Mouse (Mus musculus): ENCODE measurements at regions not wholly inside any gene's neighbourhood (a gene's known extent, or its start where the extent isn't known, plus 50 kb on each side); places are given as distances from the start of the nearest gene placed in this dataset.

DNA sequence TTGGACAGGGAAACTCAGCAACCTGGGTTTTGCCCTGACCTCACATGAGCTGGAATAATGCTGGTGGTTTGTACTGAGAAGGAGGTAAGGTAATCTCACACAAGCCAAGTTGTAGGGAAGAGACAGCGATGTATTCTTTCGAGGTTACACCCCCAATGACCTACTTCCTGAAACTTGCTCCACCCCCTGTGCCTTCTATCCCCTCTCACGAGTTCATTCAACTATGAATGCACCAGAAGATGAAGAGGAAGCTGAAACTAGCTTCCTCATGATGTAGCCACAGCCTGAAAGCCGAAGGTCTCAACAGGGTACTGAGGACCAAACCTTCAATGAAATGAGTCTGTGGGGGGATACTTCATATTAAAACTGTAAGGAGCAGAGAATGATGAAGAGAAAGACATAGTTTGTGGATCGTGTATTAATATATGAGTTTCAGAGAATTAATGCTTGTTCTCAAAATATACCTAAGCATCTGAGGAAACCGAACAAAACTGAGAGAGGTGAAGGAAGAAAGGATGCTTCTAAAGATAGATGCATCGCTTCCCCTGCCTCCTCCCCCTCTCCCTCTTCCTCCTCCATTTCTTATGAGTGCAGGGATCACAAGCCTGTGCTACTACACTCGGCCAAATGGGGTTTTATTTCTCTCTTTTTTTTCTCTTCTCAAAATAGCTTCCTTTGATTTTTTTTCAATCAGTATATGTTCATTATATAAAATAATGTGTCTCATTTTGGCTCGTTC lies 543.5 kb upstream of the Nrp1 start:
- 76% methylated on average over 9 of the region's 9 CpGs for WGBS
- Histone ChIP-seq H3K4me3 (replicated peaks; ENCODE audit: low read length) (no peak overlapping the region), H3K9ac (ENCODE audit: low read length) (no peak overlapping the region)

GRCm38 (mm10) chr8:127820741-127821170 lies 537.6 kb upstream of the Nrp1 start:
- no peak overlapping the region for H3K4me2 ChIP-seq (ENCODE audit: low read depth, low read length)
- no peak for ATAC-seq (ENCODE audit: insufficient read depth, low FRiP score)
- H3K36me3 ChIP-seq (ENCODE audit: control insufficient read depth, insufficient read depth, low read length) = no peaks in the 10 kb centered on the region
- WGBS = 70% methylated on average over 1 of the region's 1 CpGs
- H3K9ac ChIP-seq (ENCODE audit: low read length) = no peak overlapping the region
- H3K9me3 ChIP-seq (replicated peaks; ENCODE audit: control insufficient read depth, low read length) = no peaks in the 10 kb centered on the region
- H3K27ac ChIP-seq (ENCODE audit: low read length) = no peak overlapping the region
- H3K4me1 ChIP-seq (ENCODE audit: control insufficient read depth, insufficient read depth, low read length) = no peaks in the 10 kb centered on the region
- no peak overlapping the region for H3K4me3 ChIP-seq (replicated peaks; ENCODE audit: low read length)
- no peaks in the 10 kb centered on the region for H3K27me3 ChIP-seq (ENCODE audit: control insufficient read depth, insufficient read depth, low read length)

More for the DNA sequence above, 543.5 kb upstream of the Nrp1 start:
- ATAC-seq (ENCODE audit: insufficient read depth, low FRiP score) = no peak
- Histone ChIP-seq H3K27ac (ENCODE audit: low read length) (no peak overlapping the region), H3K36me3 (ENCODE audit: control insufficient read depth, insufficient read depth, low read length) (no peaks in the 10 kb centered on the region), H3K4me1 (ENCODE audit: control insufficient read depth, insufficient read depth, low read length) (no peaks in the 10 kb centered on the region), H3K27me3 (ENCODE audit: control insufficient read depth, insufficient read depth, low read length) (no peaks in the 10 kb centered on the region), H3K9me3 (replicated peaks; ENCODE audit: control insufficient read depth, low read length) (no peaks in the 10 kb centered on the region), H3K4me2 (ENCODE audit: low read depth, low read length) (no peak overlapping the region)

- 75% methylated on average over 1 of the region's 1 CpGs for WGBS
- H3K27me3 ChIP-seq (ENCODE audit: control insufficient read depth, insufficient read depth, low read length) = no peaks in the 10 kb centered on the region
Measured at GRCm38 (mm10) chr8:127821646-127822045, 536.8 kb upstream of the Nrp1 start.

GRCm38 (mm10) chr8:127825041-127825440 lies 533.4 kb upstream of the Nrp1 start:
- Histone ChIP-seq H3K9me3 (replicated peaks; ENCODE audit: control insufficient read depth, low read length) (no peaks in the 10 kb centered on the region), H3K27me3 (ENCODE audit: control insufficient read depth, insufficient read depth, low read length) (no peaks in the 10 kb centered on the region), H3K4me3 (replicated peaks; ENCODE audit: low read length) (no peak overlapping the region), H3K27ac (ENCODE audit: low read length) (no peak overlapping the region), H3K9ac (ENCODE audit: low read length) (no peak overlapping the region), H3K4me1 (ENCODE audit: control insufficient read depth, insufficient read depth, low read length) (no peaks in the 10 kb centered on the region), H3K36me3 (ENCODE audit: control insufficient read depth, insufficient read depth, low read length) (no peaks in the 10 kb centered on the region), H3K4me2 (ENCODE audit: low read depth, low read length) (no peak overlapping the region)
- WGBS = 84% methylated on average over 2 of the region's 2 CpGs
- ATAC-seq (ENCODE audit: insufficient read depth, low FRiP score) = no peak

More at GRCm38 (mm10) chr8:127821646-127822045, 536.8 kb upstream of the Nrp1 start:
- Histone ChIP-seq H3K4me1 (ENCODE audit: control insufficient read depth, insufficient read depth, low read length) (no peaks in the 10 kb centered on the region), H3K9ac (ENCODE audit: low read length) (no peak overlapping the region), H3K4me2 (ENCODE audit: low read depth, low read length) (no peak overlapping the region), H3K27ac (ENCODE audit: low read length) (no peak overlapping the region), H3K4me3 (replicated peaks; ENCODE audit: low read length) (no peak overlapping the region), H3K36me3 (ENCODE audit: control insufficient read depth, insufficient read depth, low read length) (no peaks in the 10 kb centered on the region), H3K9me3 (replicated peaks; ENCODE audit: control insufficient read depth, low read length) (no peaks in the 10 kb centered on the region)
- no peak for ATAC-seq (ENCODE audit: insufficient read depth, low FRiP score)

DNA sequence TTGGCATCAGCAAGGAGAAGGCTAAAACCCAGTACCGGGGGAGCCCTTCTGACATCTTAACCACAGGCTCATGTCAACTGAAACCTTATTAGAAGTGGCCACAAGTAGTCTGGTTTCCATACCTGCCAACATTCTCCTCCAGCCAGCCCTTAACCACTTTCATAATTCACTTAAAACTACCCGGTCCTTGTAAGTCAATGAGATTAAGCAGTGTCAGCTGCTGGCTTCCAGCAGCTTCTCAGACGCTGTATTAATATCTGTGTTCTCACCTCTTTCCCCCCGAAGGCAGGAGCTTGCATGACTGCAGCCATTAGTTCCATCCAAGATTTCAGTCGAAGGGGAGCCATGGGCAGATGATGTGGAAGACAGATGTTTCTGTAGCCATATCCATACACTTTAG lies 530.6 kb upstream of the Nrp1 start:
- WGBS = 62% methylated on average over 5 of the region's 5 CpGs
- Histone ChIP-seq H3K4me3 (replicated peaks; ENCODE audit: low read length) (no peak overlapping the region), H3K9ac (ENCODE audit: low read length) (no peak overlapping the region), H3K4me2 (ENCODE audit: low read depth, low read length) (no peak overlapping the region), H3K4me1 (ENCODE audit: control insufficient read depth, insufficient read depth, low read length) (no peaks in the 10 kb centered on the region), H3K27me3 (ENCODE audit: control insufficient read depth, insufficient read depth, low read length) (no peaks in the 10 kb centered on the region), H3K36me3 (ENCODE audit: control insufficient read depth, insufficient read depth, low read length) (no peaks in the 10 kb centered on the region), H3K27ac (ENCODE audit: low read length) (no peak overlapping the region), H3K9me3 (replicated peaks; ENCODE audit: control insufficient read depth, low read length) (no peaks in the 10 kb centered on the region)
- ATAC-seq (ENCODE audit: insufficient read depth, low FRiP score) = no peak

GRCm38 (mm10) chr8:127829659-127830058 lies 528.7 kb upstream of the Nrp1 start:
- no peak for ATAC-seq (ENCODE audit: insufficient read depth, low FRiP score)
- 64% methylated on average over 1 of the region's 1 CpGs for WGBS
- no peaks in the 10 kb centered on the region for H3K27me3 ChIP-seq (ENCODE audit: control insufficient read depth, insufficient read depth, low read length)
- no peak overlapping the region for H3K27ac ChIP-seq (ENCODE audit: low read length)
- no peak overlapping the region for H3K4me2 ChIP-seq (ENCODE audit: low read depth, low read length)
- no peaks in the 10 kb centered on the region for H3K4me1 ChIP-seq (ENCODE audit: control insufficient read depth, insufficient read depth, low read length)
- no peaks in the 10 kb centered on the region for H3K36me3 ChIP-seq (ENCODE audit: control insufficient read depth, insufficient read depth, low read length)
- no peak overlapping the region for H3K9ac ChIP-seq (ENCODE audit: low read length)
- H3K9me3 ChIP-seq (replicated peaks; ENCODE audit: control insufficient read depth, low read length) = no peaks in the 10 kb centered on the region
- no peak overlapping the region for H3K4me3 ChIP-seq (replicated peaks; ENCODE audit: low read length)

GRCm38 (mm10) chr8:127834006-127834405 lies 524.4 kb upstream of the Nrp1 start:
- no peak overlapping the region for H3K9ac ChIP-seq (ENCODE audit: low read length)
- WGBS = 60% methylated on average over 3 of the region's 3 CpGs
- ATAC-seq (ENCODE audit: insufficient read depth, low FRiP score) = no peak
- H3K4me3 ChIP-seq (replicated peaks; ENCODE audit: low read length) = no peak overlapping the region
- no peaks in the 10 kb centered on the region for H3K4me1 ChIP-seq (ENCODE audit: control insufficient read depth, insufficient read depth, low read length)
- no peaks in the 10 kb centered on the region for H3K36me3 ChIP-seq (ENCODE audit: control insufficient read depth, insufficient read depth, low read length)
- H3K27me3 ChIP-seq (ENCODE audit: control insufficient read depth, insufficient read depth, low read length) = no peaks in the 10 kb centered on the region
- no peaks in the 10 kb centered on the region for H3K9me3 ChIP-seq (replicated peaks; ENCODE audit: control insufficient read depth, low read length)
- no peak overlapping the region for H3K27ac ChIP-seq (ENCODE audit: low read length)
- H3K4me2 ChIP-seq (ENCODE audit: low read depth, low read length) = no peak overlapping the region

GRCm38 (mm10) chr8:127836410-127837206 lies 521.8 kb upstream of the Nrp1 start:
- Histone ChIP-seq H3K4me3 (replicated peaks; ENCODE audit: low read length) (no peak overlapping the region), H3K27ac (ENCODE audit: low read length) (no peak overlapping the region), H3K27me3 (ENCODE audit: control insufficient read depth, insufficient read depth, low read length) (no peaks in the 10 kb centered on the region), H3K9me3 (replicated peaks; ENCODE audit: control insufficient read depth, low read length) (no peaks in the 10 kb centered on the region), H3K9ac (ENCODE audit: low read length) (no peak overlapping the region), H3K4me2 (ENCODE audit: low read depth, low read length) (no peak overlapping the region), H3K36me3 (ENCODE audit: control insufficient read depth, insufficient read depth, low read length) (no peaks in the 10 kb centered on the region), H3K4me1 (ENCODE audit: control insufficient read depth, insufficient read depth, low read length) (0 out of 2 replicates have a peak, but pooled peaks cover 5% of the 10 kb centered on the region)
- no peak for ATAC-seq (ENCODE audit: insufficient read depth, low FRiP score)
- WGBS = 81% methylated on average over 6 of the region's 6 CpGs

GRCm38 (mm10) chr8:127838311-127838710 lies 520.1 kb upstream of the Nrp1 start:
- no peak overlapping the region for H3K9ac ChIP-seq (ENCODE audit: low read length)
- no peak overlapping the region for H3K4me2 ChIP-seq (ENCODE audit: low read depth, low read length)
- no peak overlapping the region for H3K27ac ChIP-seq (ENCODE audit: low read length)
- no peaks in the 10 kb centered on the region for H3K9me3 ChIP-seq (replicated peaks; ENCODE audit: control insufficient read depth, low read length)
- H3K4me1 ChIP-seq (ENCODE audit: control insufficient read depth, insufficient read depth, low read length) = 0 out of 2 replicates have a peak, but pooled peaks cover 5% of the 10 kb centered on the region
- no peaks in the 10 kb centered on the region for H3K36me3 ChIP-seq (ENCODE audit: control insufficient read depth, insufficient read depth, low read length)
- ATAC-seq (ENCODE audit: insufficient read depth, low FRiP score) = no peak
- H3K27me3 ChIP-seq (ENCODE audit: control insufficient read depth, insufficient read depth, low read length) = no peaks in the 10 kb centered on the region
- no peak overlapping the region for H3K4me3 ChIP-seq (replicated peaks; ENCODE audit: low read length)

Data from stomach, embryonic 16.5 days (tissue).